Mouse (Mus musculus): ENCODE measurements around the gene Nsg1.

DNA sequence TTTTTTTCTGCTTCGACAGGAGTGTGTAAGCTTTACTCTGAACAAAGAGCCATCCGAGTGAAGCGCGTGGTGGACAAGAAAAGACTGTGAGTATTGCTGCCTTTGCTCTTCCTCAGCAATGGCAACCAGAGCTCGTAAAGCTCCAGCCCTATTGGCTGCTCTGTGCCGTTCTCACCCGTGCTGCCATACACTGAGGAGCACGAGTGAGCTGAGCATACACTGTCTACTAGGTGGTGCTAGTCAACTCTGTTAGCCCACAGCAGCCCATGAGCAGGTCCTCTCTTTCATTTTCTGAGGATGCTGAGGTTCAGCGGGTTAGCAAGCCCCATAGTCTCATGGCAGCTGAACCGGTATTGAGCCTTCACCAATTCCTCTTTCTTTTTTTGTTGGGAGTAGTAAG lies 52.9 kb downstream of the Nsg1 start:
- TF ChIP-seq CTCF (conservative IDR thresholded peaks at IDR 0.05; ENCODE audit: insufficient read depth, insufficient read length, low read depth, low read length) (no peak), POLR2A (IDR thresholded peaks at IDR 0.05; ENCODE audit: low read depth, low read length) (no peak)

All from kidney, adult 2 months (tissue).